Mouse (Mus musculus): ENCODE data around the gene Vmn2r80. TPM values are rescaled to one million over a fixed set of nuclear protein-coding genes. Genes with fewer than 3 reads are reported as not detected.
A peak's percentile ranks its signal among the peaks of the same experiment; 100 is the strongest.
"Not testable (repeated sequence)": the region's sequence is repeated elsewhere in the genome, so short reads cannot be mapped to it uniquely, and the experiment has no call there.

Gene Vmn2r80
- not detected in 2 replicates for polyA plus RNA-seq (2012; rRNA removed)

- not testable (repeated sequence) for DNase-seq (ENCODE audit: low read depth)
Measured at GRCm38 (mm10) chr10:79148469-79148868, at the start of gene Vmn2r80. Gene Vmn2r80 (plus strand): TSS chr10:79148769.

- no peak for DNase-seq (ENCODE audit: low read depth)
Measured at GRCm38 (mm10) chr10:79106325-79107282, 42.0 kb upstream of the Vmn2r80 start.

- DNase-seq (ENCODE audit: low read depth): no peak
Measured at GRCm38 (mm10) chr10:79107531-79107930, 41.0 kb upstream of the Vmn2r80 start.

GRCm38 (mm10) chr10:79109156-79109555 lies 39.4 kb upstream of the Vmn2r80 start:
- DNase-seq (ENCODE audit: low read depth): no peak

- no peak for DNase-seq (ENCODE audit: low read depth)
Measured at GRCm38 (mm10) chr10:79110482-79110881, 38.1 kb upstream of the Vmn2r80 start.

GRCm38 (mm10) chr10:79115085-79115484 lies 33.5 kb upstream of the Vmn2r80 start:
- peak; percentile 70 for DNase-seq (ENCODE audit: low read depth)

GRCm38 (mm10) chr10:79116125-79116849 lies 32.3 kb upstream of the Vmn2r80 start:
- no peak for DNase-seq (ENCODE audit: low read depth)

GRCm38 (mm10) chr10:79151602-79152001 lies 3.0 kb downstream of the Vmn2r80 start:
- no peak for DNase-seq (ENCODE audit: low read depth)

GRCm38 (mm10) chr10:79199973-79200372 lies 51.4 kb downstream of the Vmn2r80 start:
- not testable (repeated sequence) for DNase-seq (ENCODE audit: low read depth)

- peak; percentile 64 for DNase-seq (ENCODE audit: low read depth)
Measured at GRCm38 (mm10) chr10:79220432-79220831, 71.9 kb downstream of the Vmn2r80 start.

- DNase-seq (ENCODE audit: low read depth): peak; percentile 78
Measured at GRCm38 (mm10) chr10:79221606-79222005, 73.0 kb downstream of the Vmn2r80 start.

- DNase-seq (ENCODE audit: low read depth): peak; percentile 91
Measured at GRCm38 (mm10) chr10:79222214-79222613, 73.6 kb downstream of the Vmn2r80 start.

Other genes starting within 250 kb of the Vmn2r80 start
- not detected in 2 replicates for gene Olfr1354, start 235.6 kb upstream of the Vmn2r80 start, polyA plus RNA-seq (2012; rRNA removed)
- not detected in 2 replicates for gene Olfr8, start 198.1 kb upstream of the Vmn2r80 start, polyA plus RNA-seq (2012; rRNA removed)
- not detected in 2 replicates for gene Olfr1353, start 185.5 kb upstream of the Vmn2r80 start, polyA plus RNA-seq (2012; rRNA removed)
- gene Olfr1352, start 167.7 kb upstream of the Vmn2r80 start, polyA plus RNA-seq (2012; rRNA removed): not detected in 2 replicates
- gene Olfr1351, start 136.3 kb upstream of the Vmn2r80 start, polyA plus RNA-seq (2012; rRNA removed): not detected in 2 replicates
- not detected in 2 replicates for gene Olfr57, start 120.0 kb upstream of the Vmn2r80 start, polyA plus RNA-seq (2012; rRNA removed)
- gene 2610008E11Rik, start 51.2 kb upstream of the Vmn2r80 start, polyA plus RNA-seq (2012; rRNA removed): 2.2 and 2.5 TPM in 2 replicates
- gene Vmn2r81, start 98.9 kb downstream of the Vmn2r80 start, polyA plus RNA-seq (2012; rRNA removed): not detected in 2 replicates
- not detected in 2 replicates for gene Vmn2r82, start 207.8 kb downstream of the Vmn2r80 start, polyA plus RNA-seq (2012; rRNA removed)

Data from gonadal fat pad, adult 2 months (tissue).